Mouse (Mus musculus): ENCODE measurements at regions not wholly inside any gene's neighbourhood (a gene's known extent, or its start where the extent isn't known, plus 50 kb on each side); places are given as distances from the start of the nearest gene placed in this dataset.

DNA sequence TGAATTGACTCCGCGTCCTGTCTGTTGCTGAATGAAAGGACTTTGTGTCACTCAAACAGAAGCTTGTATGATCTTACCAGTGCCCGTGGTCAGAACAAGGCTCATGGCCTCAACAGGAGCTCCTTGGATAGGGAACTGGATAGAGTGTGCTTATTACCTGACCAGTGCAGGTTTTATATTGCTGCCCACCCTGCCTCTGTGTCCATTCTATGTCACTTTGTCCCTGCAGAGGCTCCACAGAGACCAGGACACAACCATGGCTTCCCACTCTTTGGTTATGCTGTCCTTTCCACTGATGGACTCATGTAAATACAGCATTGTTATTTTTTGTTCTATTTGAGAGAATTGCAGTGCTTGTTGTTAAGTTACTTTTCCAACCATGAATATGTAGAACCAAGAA is 103.4 kb downstream of the Duxbl3 start:
- DNase-seq (ENCODE audit: low read depth, low spot score) = no peak
- peaks cover 0 to 7% of the 10 kb centered on the region in 2 experiments; a peak in 2 of 4 replicates for H3K4me1 ChIP-seq (ENCODE audit: control insufficient read depth in 2 of 2, insufficient read depth in 2 of 2, low read length in 2 of 2, poor library complexity in 1 of 2)
- H3K9me3 ChIP-seq (ENCODE audit: control insufficient read depth, insufficient read depth, low read depth, low read length) = no peaks in the 10 kb centered on the region
- no peak overlapping the region for H3K9ac ChIP-seq (ENCODE audit: insufficient read depth, low read depth, low read length, poor library complexity, severe bottlenecking)
- no peak overlapping the region for H3K27ac ChIP-seq (ENCODE audit: insufficient read depth, low read depth, low read length, poor library complexity, severe bottlenecking)
- H3K4me3 ChIP-seq (ENCODE audit: insufficient read depth in 1 of 2, low read depth in 1 of 2, low read length in 2 of 2, poor library complexity in 1 of 2, severe bottlenecking in 1 of 2) = no peak overlapping the region
- TF ChIP-seq ZC3H11A (IDR thresholded peaks at IDR 0.05; ENCODE audit: borderline replicate concordance, low read depth, low read length) (no peak), CHD2 (IDR thresholded peaks at IDR 0.05; ENCODE audit: low read depth, low read length) (no peak), MAFK (IDR thresholded peaks at IDR 0.05; ENCODE audit: insufficient read depth, low read depth, low read length) (no peak), HCFC1 (IDR thresholded peaks at IDR 0.05; ENCODE audit: borderline replicate concordance, insufficient read depth, low read length) (no peak), ZNF384 (IDR thresholded peaks at IDR 0.05; ENCODE audit: low read depth, low read length) (no peak)
- in situ Hi-C loops (cut with MboI; ENCODE audit: low sequenced_read_pairs in 2 of 2, unreplicated experiment in 2 of 2) = no loop called here
- H3K36me3 ChIP-seq (ENCODE audit: control insufficient read depth, insufficient read depth, low read length, poor library complexity, severe bottlenecking) = no peaks in the 10 kb centered on the region

All from ES-E14 (cell line).